Mouse (Mus musculus): Measurements from ENCODE around the gene Bbx.

DNA sequence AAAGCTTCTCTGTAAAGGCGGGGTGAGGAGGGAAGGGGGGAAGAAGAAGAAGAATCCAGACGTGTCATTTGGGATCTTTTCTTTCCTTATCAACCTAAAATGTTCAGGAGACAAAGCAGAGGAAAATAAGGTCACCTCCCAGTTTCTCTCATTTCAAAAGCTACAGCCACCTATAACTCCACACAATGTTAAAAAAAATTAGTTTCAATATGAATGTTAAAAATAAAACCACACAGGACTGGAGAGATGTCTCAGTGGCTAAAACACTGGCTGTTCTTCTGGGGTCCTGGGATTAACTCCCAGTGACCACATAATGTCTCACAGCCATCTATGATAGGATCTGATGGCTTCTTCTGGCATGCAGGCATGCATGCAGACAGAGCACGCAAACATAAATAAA, 43.7 kb downstream of the Bbx start:
- TF ChIP-seq HCFC1 (IDR thresholded peaks at IDR 0.05; ENCODE audit: borderline replicate concordance, insufficient read depth, low read length) (no peak), MAFK (IDR thresholded peaks at IDR 0.05; ENCODE audit: insufficient read depth, low read depth, low read length) (no peak), CHD2 (IDR thresholded peaks at IDR 0.05; ENCODE audit: low read depth, low read length) (no peak)
